Mouse (Mus musculus) urinary bladder, adult 18-20 months (tissue): Measurements from ENCODE around the gene Lmf1.

Experiments used
- DNase-seq, 2 experiments: peaks; one replicate each; pipeline ENCODE4 v3.0.0; 2022; ENCODE audit warnings: low spot score in 2 of 2, mixed read lengths in 2 of 2

Lmf1 gene

DNA sequence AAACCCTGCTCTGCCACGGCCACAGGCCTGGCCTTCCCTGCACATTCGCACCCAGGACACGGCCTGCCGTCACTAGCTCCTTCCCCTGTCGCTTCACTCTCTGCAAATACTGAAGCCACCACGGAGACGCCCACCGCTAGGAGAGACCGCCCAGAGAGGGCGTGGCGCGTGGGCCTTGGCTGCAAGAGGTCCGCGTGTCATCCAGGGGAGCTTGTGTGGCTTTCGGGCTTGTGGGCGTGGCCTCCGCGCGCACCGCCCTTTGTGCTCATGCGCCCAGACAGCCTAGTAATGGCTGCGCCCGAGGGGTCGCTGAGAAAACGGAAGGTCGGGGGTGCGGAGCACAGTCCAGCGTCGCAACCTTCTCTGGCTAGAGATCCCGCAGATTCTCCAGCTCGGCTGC is at the start of gene Lmf1:
Lmf1 (plus strand) TSS at position 166 of the 400 bp plus-strand sequence.
- peak; percentile 94 for DNase-seq

DNA sequence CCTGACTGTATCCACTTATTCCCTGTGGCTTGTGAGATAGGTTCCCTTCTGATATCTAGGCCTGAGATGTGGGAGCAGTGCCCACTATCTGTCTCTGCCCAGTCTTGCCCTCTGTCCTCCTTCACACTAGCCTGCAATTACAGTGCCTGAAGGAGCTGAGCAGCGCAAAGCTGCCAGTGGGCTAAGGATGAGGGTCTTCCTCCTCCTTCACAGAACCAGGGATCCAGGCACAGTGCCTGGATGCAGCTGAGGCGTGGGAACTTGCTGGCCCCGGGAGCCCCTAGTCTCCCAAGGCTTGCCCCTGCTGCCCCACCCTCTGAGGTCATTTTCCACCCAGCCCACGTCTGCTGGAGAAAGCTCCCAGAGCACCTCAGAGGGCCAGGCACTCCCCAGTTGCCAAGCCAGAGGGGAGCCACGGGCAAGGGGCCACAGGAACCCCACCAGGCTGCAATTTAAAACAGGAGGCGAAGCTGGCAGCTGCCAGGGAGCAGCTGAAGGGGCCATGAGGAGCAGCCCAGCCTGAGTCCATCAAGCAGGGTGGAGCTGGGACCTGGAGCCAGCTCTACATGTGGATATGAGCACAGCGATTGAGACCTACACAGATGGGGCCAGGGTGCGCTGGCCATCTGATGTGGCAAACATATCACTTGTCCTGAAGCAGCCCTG is 48.4 kb upstream of the Lmf1 start:
- DNase-seq = no peak

DNA sequence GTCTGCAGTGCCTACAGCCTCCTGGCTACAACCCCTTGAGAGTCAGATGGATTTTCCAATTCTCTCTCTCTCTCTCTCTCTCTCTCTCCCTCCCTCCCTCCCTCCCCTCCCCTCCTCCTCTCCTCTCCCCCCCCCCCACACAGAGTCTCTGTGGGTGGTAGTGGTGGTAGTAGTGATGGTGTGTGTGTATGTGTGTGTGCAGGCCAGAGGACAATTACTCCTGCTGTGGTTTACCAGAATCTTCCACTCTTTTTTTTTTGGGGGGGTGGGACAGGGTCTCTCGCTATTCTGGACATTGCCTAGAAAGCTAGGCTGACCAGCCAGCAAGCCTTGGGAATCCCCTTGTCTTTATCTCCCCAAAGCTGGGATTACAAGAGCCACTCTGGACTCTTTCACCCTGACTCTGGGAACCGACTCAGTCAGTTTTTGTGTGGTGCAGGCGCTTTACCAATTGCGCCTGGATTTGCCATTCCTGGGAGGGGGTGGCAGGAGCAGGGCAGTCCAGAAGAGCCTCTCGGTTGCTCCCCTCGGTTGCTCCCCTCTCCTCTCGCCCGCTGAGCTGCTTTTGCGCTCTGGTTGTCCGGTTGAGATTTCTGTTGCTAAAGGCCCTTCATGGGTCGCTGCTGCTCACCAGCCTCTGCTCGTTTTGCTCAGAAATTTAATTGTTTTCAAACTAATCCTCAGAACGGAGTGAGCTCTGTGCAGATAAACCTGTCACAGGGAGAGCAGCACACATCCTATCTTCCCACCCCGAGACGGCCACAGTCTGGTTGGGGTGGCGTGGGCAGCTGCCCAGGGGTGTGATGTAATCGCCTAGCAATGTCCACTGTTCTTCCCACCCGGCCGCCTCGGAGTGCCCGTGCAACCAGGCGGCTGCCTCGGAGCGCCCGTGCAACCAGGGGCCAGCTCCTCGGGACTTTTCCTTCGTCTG is 39.7 kb upstream of the Lmf1 start:
- DNase-seq = peak; percentile 12 to 39

GRCm38 (mm10) chr17:25540731-25541130 is 38.2 kb upstream of the Lmf1 start:
- no peak for DNase-seq

- no peak for DNase-seq
Measured at GRCm38 (mm10) chr17:25541768-25542167, 37.1 kb upstream of the Lmf1 start.

- DNase-seq = no peak
Measured at GRCm38 (mm10) chr17:25547026-25547425, 31.9 kb upstream of the Lmf1 start.

DNA sequence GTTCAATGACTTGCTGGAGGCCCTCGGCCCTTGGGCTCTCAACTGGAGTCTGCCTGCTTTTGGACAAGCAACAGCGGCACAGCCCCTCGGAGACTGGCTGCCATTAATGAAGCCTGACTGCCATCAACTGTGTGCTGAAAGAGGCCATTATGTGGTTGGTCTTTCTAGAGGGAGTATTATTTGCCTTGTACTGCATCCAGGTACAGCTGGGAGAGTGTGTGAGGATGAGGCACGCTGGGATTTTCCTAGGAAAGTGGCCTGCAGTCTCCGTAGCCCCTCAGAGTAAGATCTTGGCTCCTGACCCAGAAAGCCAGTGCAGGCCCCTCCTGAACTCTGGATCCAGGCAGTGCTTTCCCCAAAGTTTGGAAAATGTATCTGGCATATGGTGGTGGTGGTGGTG is 28.9 kb upstream of the Lmf1 start:
- DNase-seq = no peak

- DNase-seq = no peak
Measured at GRCm38 (mm10) chr17:25551313-25551712, 27.6 kb upstream of the Lmf1 start.

DNA sequence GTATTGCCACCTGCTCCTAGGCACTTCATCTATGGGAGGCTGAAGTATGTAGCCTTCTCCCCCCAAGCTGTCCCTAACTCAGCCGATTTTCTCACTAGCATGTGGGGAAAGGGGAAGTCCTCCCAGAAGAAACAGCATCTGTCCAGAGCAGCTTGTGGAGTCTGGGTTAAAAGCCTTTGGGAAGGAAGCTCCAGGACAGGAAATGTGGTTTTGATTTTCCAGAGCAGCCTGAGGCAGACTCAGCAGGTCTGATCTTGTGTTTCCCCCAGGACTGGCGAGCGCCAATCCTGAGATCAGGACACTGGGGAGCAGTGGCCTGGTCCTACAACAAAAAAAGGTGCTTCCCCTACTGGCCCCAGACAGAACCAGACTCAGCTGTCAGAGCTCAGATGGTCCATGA is 23.7 kb upstream of the Lmf1 start:
- DNase-seq = no peak

DNA sequence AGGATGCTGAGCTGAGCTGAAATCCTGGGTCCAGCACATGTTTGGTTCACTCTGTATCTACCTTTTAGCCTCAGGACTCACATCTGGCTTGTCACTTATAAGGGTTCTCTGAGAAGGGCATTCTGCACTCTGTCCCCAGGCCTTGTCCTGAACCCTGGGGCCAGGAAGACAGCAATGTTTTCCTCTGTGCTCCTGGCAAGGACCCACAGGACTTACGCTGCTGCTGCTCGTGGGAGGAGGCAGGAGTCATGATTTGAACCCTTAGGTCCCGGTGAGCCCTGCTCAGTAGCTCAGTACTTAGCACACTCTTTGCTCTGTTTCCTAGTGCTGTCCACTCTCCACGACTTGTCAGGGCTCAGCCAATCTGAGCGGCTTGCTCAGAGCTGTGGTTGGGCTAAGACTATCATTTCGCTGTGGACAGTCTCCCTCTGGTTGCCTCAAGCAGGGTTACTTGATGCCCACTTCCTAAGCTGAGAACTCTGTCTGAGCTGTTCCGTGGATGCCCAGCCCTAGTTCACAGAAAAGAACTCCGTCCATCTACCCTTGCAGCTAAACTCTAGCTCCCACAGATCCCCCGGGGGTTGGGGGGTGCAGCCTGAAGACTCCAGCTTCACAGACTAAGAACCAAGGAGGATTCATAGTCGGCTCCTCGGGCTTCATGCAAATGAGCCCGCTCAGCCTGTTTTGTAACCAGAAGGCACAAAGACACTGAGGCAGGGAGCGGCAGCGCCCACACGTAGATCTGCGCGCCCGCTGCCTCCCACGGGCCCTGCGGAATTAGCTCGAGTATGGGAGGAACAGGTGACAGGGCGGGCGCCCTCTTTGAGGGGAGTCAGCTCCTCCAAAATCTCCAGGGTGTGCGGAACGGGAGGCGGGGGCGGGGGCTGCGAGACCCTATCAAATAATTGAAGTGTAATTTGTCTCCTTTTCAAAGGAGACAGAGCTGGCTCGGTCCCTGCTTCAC is 22.9 kb upstream of the Lmf1 start:
- no peak for DNase-seq

DNA sequence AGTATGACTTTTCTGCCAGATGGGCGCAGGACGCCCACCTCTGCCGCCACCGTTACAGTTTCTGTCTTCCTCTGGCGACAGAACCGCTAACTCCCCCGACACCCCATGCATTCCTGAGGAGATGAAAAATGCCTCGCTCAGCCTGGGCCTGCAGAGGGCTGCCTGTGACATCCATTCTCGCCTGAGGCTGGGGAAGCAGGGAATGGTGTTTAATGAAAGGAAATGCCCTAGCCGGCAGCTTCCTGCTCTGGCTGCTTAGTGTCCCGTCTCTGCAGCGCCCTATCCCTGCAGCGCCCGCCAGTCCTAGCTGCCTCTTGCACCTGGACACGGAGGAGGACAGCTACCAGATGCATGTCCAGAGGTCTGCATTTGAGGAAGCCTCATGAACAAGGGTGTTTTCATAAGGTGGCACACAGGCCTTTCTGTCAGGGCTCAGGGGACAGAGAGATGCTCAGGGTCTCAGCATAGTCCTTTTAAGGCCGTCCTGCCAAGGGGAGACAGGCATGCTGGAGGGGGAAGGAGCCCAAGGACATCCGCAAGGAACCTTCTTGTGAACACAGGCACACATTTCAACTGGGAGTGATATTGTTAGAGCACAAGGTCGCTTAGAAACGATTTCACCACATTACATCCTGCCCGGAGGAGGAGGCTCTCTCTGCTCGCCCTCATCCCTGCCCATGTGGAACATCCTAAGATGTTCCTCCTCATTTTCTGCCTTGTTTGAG is 22.1 kb upstream of the Lmf1 start:
- no peak for DNase-seq

DNA sequence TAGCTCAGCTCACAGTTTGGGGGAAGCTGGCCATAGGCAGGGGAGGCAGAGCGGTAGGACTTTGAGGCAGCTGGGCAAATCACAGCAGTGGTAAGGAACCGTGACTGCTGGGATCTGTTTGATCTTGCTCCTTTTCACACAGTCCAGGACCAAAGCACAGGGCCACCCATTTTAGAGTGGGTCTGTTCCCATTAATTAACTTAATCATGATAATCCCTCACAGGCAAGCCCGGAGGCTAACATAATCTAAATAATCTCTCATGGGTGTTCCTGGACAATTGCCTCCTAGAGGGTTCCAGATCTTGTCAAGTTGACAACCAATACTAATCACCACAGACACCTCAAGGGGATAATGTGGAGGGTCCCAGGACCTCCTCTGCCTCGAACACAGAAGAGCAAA is 19.3 kb upstream of the Lmf1 start:
- no peak for DNase-seq

- DNase-seq = no peak
Measured at GRCm38 (mm10) chr17:25560554-25561222, 18.2 kb upstream of the Lmf1 start.

- DNase-seq = no peak
Measured at GRCm38 (mm10) chr17:25561223-25562028, 17.5 kb upstream of the Lmf1 start.

GRCm38 (mm10) chr17:25564481-25564880 is 14.4 kb upstream of the Lmf1 start:
- no peak for DNase-seq

DNA sequence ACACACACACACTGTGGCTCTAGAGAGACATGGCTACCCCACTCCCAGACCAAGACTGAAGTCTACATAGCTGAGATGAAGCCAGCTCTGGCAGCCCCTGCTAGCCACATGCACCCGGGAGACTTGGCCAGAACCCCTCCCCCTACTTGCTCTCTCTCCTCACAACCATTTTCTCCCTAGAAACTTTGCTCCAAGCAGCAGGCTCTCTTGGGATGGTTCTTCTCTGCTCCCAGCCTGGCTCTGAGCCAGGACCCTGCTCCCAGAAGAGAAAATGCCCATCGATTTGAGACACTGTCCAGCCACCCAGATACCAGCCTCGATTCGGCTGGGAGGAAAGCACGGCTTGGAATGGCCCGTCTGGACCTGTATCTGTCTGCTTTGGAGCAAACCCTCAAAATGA is 13.6 kb upstream of the Lmf1 start:
- no peak for DNase-seq

- DNase-seq = no peak
Measured at GRCm38 (mm10) chr17:25565860-25566600, 12.9 kb upstream of the Lmf1 start.

DNA sequence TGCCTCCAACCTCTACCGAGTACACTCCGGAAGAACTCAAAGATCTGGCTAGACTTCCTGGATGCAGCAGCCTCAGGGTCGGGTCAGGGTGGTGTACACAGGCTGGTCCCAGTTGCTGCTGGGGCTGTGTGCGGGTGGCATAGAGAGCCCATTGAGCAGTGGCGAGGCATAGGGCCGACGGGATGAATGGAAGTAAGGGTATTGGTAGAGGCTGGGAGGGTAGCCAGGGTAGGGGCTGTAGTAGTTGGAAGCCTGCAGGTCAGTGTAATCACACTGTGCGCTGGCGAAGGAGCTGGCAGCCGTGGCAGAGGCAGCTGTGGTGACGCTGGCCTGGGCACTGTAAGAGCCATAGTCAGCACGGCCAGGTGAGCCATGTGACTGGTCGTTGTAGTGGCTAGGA is 11.6 kb upstream of the Lmf1 start:
- no peak for DNase-seq

GRCm38 (mm10) chr17:25567745-25568144 is 11.1 kb upstream of the Lmf1 start:
- peak in 1 of 2 experiments; percentile 39 for DNase-seq
